Mouse (Mus musculus): ENCODE results near the gene Nup62cl.

Nup62cl gene

GRCm38 (mm10) chrX:140062135-140062975 lies at the start of gene Nup62cl, which contains the start of gene Pih1h3b:
TSS of gene Nup62cl (minus strand) at chrX:140062712.
TSS of gene Pih1h3b (plus strand) at chrX:140062879.
- DNase-seq: peak; percentile 23

GRCm38 (mm10) chrX:140094066-140094465 lies 31.6 kb upstream of the Nup62cl start:
- DNase-seq: no peak

GRCm38 (mm10) chrX:140082535-140082934 lies 20.0 kb upstream of the Nup62cl start:
- no peak for DNase-seq

- DNase-seq: peak; percentile 6
These were observed 1.3 kb downstream of the Nup62cl start for GRCm38 (mm10) chrX:140060886-140061874.

- DNase-seq: no peak
These were observed 63.8 kb downstream of the Nup62cl start for GRCm38 (mm10) chrX:139998691-139999065.

GRCm38 (mm10) chrX:139997740-139998690 lies 64.5 kb downstream of the Nup62cl start, which contains the start of gene Rbm41:
TSS of gene Rbm41 (minus strand) at chrX:139998595.
- DNase-seq: peak; percentile 45

GRCm38 (mm10) chrX:139982115-139982514 lies 80.4 kb downstream of the Nup62cl start:
- DNase-seq: no peak

All from thymus, postnatal 4 days (tissue).